Mouse (Mus musculus) cortical plate, adult 2 months (tissue): ENCODE results near the gene Stum.

Experiments
- CTCF ChIP-seq: fragments of 200-500 bp; IDR thresholded peaks from 2 replicates; pipeline ENCODE4 v1.5.1; 2011; ENCODE audit warnings: mild to moderate bottlenecking, control low read depth, low read length; ENCODE audit not compliant: insufficient read depth; ENCODE audit errors: extremely low read depth
- POLR2A ChIP-seq: fragments of 200-500 bp; IDR thresholded peaks from 2 replicates; pipeline ENCODE4 v1.6.1; 2011; ENCODE audit warnings: mild to moderate bottlenecking, low read length, control low read depth; ENCODE audit not compliant: insufficient read depth; ENCODE audit errors: extremely low read depth

DNA sequence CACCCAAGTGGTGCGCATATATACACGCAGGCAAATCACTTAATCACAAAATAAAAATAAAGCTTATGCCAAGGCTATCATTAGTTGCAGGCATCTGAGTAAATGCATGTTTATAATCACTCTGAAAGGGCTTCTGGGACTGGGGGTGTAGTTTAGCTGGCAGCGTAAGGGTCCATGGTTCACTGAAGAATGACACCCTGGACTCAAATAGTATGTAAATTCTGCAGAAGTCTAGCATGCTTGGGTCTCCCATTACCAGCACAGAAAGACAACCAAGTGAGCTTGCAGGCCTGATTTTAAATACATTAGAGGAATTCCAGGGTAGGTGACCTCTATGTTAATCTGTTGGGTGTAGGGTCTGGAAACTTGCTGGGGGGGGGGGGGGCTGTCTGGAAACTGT, 16.5 kb upstream of the Stum start:
- no peak for TF ChIP-seq POLR2A
- no peak for TF ChIP-seq CTCF
